Mouse (Mus musculus): Measurements from ENCODE around the gene Os9. TPM values are rescaled to one million over a fixed set of nuclear protein-coding genes. Genes with fewer than 3 reads are reported as not detected.
A peak's percentile ranks its signal among the peaks of the same experiment; 100 is the strongest.
"Not testable (repeated sequence)": the region's sequence is repeated elsewhere in the genome, so short reads cannot be mapped to it uniquely, and the experiment has no call there.

Os9 gene
- total RNA-seq, 2 experiments from 2014 or later = 118 to 119 TPM

GRCm38 (mm10) chr10:127151233-127151632 is 30.3 kb upstream of the Os9 start:
- intact Hi-C loops (cut with DNase I); DNase-seq (ENCODE audit: low spot score in 2 of 2): not testable (repeated sequence)

- intact Hi-C loops (cut with DNase I) = no loop called here
- no peak for DNase-seq (ENCODE audit: low spot score in 2 of 2)
Observed at GRCm38 (mm10) chr10:127150471-127150872, 29.5 kb upstream of the Os9 start.

GRCm38 (mm10) chr10:127147135-127147534 is 26.2 kb upstream of the Os9 start:
- intact Hi-C loops (cut with DNase I) = no loop called here
- DNase-seq (ENCODE audit: low spot score in 2 of 2) = no peak

GRCm38 (mm10) chr10:127145303-127145702 is 24.4 kb upstream of the Os9 start:
- no peak for DNase-seq (ENCODE audit: low spot score in 2 of 2)
- intact Hi-C loops (cut with DNase I) = no loop called here

GRCm38 (mm10) chr10:127144536-127144935 is 23.6 kb upstream of the Os9 start:
- no peak for DNase-seq (ENCODE audit: low spot score in 2 of 2)
- intact Hi-C loops (cut with DNase I) = no loop called here

- intact Hi-C loops (cut with DNase I) = no loop called here
- DNase-seq (ENCODE audit: low spot score in 2 of 2) = no peak
Observed at GRCm38 (mm10) chr10:127143228-127143627, 22.3 kb upstream of the Os9 start.

- intact Hi-C loops (cut with DNase I) = no loop called here
- DNase-seq (ENCODE audit: low spot score in 2 of 2) = no peak
Observed at GRCm38 (mm10) chr10:127141500-127141899, 20.6 kb upstream of the Os9 start.

- DNase-seq (ENCODE audit: low spot score in 2 of 2) = no peak
- intact Hi-C loops (cut with DNase I) = no loop called here
Observed at GRCm38 (mm10) chr10:127140971-127141370, 20.0 kb upstream of the Os9 start.

GRCm38 (mm10) chr10:127138328-127139141 is 17.6 kb upstream of the Os9 start:
- intact Hi-C loops (cut with DNase I) = no loop called here
- DNase-seq (ENCODE audit: low spot score in 2 of 2) = no peak

GRCm38 (mm10) chr10:127137896-127138295 is 17.0 kb upstream of the Os9 start:
- intact Hi-C loops (cut with DNase I) = no loop called here
- no peak for DNase-seq (ENCODE audit: low spot score in 2 of 2)

GRCm38 (mm10) chr10:127136510-127136909 is 15.6 kb upstream of the Os9 start:
- no peak for DNase-seq (ENCODE audit: low spot score in 2 of 2)
- intact Hi-C loops (cut with DNase I) = no loop called here

GRCm38 (mm10) chr10:127135118-127135836 is 14.3 kb upstream of the Os9 start:
- no peak for DNase-seq (ENCODE audit: low spot score in 2 of 2)
- intact Hi-C loops (cut with DNase I) = no loop called here

GRCm38 (mm10) chr10:127134394-127135035 is 13.6 kb upstream of the Os9 start:
- intact Hi-C loops (cut with DNase I); DNase-seq (ENCODE audit: low spot score in 2 of 2): not testable (repeated sequence)

GRCm38 (mm10) chr10:127132469-127132868 is 11.5 kb upstream of the Os9 start:
- intact Hi-C loops (cut with DNase I) = no loop called here
- no peak for DNase-seq (ENCODE audit: low spot score in 2 of 2)

- DNase-seq (ENCODE audit: low spot score in 2 of 2) = no peak
Observed at GRCm38 (mm10) chr10:127129431-127129830, 8.5 kb upstream of the Os9 start.

GRCm38 (mm10) chr10:127127711-127128279 is 6.9 kb upstream of the Os9 start:
- intact Hi-C loops (cut with DNase I) = no loop called here
- no peak for DNase-seq (ENCODE audit: low spot score in 2 of 2)

More at GRCm38 (mm10) chr10:127129431-127129830, 8.5 kb upstream of the Os9 start:
- intact Hi-C loops (cut with DNase I) = no loop called here

GRCm38 (mm10) chr10:127126579-127126978 is 5.6 kb upstream of the Os9 start:
- no peak for DNase-seq (ENCODE audit: low spot score in 2 of 2)
- intact Hi-C loops (cut with DNase I) = no loop called here

GRCm38 (mm10) chr10:127125210-127126001 is 4.5 kb upstream of the Os9 start:
- no peak for DNase-seq (ENCODE audit: low spot score in 2 of 2)
- intact Hi-C loops (cut with DNase I) = no loop called here

- peak; percentile 62 to 75 for DNase-seq (ENCODE audit: low spot score in 2 of 2)
- intact Hi-C loops (cut with DNase I) = loop anchor here (2.0 to 5.0 kb wide), 2 partner anchors 41 to 104 kb away; partner anchors contain the start of gene B4galnt1
Observed at GRCm38 (mm10) chr10:127123436-127123805, 2.5 kb upstream of the Os9 start.
